Mouse (Mus musculus) yolk sac, embryonic 10.5 days (tissue): ENCODE data around the gene Fgfr2.
A peak's percentile ranks its signal among the peaks of the same experiment; 100 is the strongest.

ENCODE experiments used
- DNase-seq: peaks from one replicate; pipeline ENCODE4 v3.0.0-alpha.2; 2017; ENCODE audit warnings: low spot score

The Fgfr2 gene

DNA sequence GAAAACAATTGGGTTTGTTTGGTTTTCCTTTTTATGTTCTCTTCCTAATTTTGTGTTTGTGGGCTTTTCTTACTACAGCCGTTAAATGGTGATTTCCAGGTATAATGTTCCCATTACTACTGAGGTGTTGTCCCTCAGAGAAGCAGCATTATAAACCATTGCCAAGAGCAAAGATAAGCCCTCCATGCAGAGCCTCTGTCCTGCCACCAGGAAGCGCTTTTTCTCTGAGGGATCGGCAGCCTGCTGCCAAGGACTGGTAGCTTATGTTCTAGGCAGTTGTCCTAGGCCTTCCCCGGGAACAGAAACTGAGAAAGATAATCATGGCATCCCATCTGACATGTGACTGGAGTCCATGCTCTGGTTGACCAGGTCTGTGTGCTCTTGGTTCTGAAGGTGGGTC, 2374.0 kb downstream of the Fgfr2 start:
- DNase-seq, result no peak

GRCm38 (mm10) chr7:130743239-130744025, 2379.7 kb downstream of the Fgfr2 start:
- DNase-seq, result no peak

- no peak for DNase-seq
Observed at GRCm38 (mm10) chr7:130741099-130741498, 2382.1 kb downstream of the Fgfr2 start.

DNA sequence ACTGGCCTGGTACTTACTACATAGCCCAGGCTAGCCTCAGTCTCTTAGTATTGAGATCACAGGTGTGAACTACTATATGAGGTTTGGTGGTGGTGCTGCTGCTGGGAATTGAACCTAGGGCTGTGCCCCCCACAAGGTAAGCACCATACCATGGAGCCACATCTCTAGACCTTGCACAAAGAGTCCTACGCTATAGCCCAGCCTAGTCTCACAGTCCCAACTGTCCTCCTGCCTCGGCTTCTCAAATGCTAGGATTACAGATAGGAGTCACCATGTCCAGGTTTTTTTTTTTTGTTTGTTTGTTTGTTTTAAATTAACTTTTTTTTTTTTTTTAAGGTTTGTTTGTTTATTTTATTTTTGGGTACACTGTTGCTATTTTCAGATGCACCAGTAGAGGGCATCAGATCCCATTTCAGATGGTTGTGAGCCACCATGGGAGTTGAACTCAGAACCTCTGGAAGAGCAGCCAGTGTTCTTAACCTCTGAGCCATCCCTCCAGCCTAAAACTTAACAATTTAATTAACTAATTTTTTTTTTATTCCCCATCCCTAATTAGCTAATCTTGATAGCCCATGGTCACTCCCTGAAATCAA, 2388.9 kb downstream of the Fgfr2 start:
- DNase-seq, result no peak

DNA sequence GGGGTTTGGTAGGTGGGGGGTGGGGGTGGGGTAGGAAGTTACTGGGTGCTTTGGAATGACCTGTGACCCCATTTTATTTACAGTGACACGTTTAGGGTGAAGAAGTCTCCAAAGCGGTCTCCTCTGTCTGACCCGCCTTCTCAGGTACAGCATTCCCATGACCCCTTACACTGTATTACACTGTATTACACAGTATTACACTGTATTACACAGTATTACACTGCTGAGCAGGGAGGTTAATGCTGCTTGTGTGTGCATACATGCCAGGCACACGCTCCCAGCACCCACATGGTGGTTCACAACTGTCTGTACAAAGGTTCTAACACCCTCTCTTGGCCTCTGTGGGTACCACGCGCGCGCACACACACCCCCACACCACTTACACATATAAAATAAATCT, 2389.7 kb downstream of the Fgfr2 start:
- DNase-seq, result no peak

GRCm38 (mm10) chr7:130732908-130733307, 2390.2 kb downstream of the Fgfr2 start:
- no peak for DNase-seq

- DNase-seq, result no peak
Observed at GRCm38 (mm10) chr7:130731792-130732191, 2391.4 kb downstream of the Fgfr2 start.

GRCm38 (mm10) chr7:130727560-130727959, 2395.6 kb downstream of the Fgfr2 start:
- DNase-seq, result no peak

- peak; percentile 55 for DNase-seq
Observed at GRCm38 (mm10) chr7:130726724-130727422, 2396.3 kb downstream of the Fgfr2 start.

- no peak for DNase-seq
Observed at GRCm38 (mm10) chr7:130726185-130726584, 2397.0 kb downstream of the Fgfr2 start.

DNA sequence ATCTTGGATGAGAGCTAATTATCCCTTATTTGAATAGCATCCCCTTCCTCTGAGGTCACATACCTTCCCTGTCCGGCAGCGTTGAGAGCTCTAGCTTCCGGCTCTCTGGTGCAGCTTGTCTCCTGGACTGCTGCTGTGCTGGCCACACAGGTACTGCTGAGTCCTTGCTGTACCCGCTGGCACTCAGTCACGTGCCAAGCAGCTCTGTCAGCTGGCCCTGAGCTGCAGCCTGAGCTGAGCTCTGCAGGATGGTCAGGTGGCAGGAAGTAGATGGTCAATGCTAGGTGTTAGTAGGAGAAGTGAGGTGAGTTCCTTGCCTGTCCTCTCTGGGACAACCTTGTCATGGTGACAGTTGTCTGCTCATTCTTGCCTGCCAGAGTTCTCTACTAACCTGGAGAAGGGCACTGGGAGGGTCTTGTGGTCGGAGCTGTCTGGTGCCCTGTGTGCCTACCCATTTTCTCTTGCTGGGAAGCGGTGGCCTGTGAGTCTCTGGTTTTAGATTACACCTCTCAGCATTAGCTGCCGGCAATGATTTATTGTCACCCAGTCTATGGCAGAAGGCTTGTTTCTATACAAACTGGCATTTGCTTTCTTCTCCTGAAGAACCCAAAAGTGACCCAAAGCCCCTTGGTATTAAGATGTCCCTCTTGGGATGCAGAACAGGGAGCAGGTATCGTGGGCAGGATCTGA, 2402.4 kb downstream of the Fgfr2 start:
- DNase-seq, result no peak

- no peak for DNase-seq
Observed at GRCm38 (mm10) chr7:130719931-130720598, 2403.1 kb downstream of the Fgfr2 start.

DNA sequence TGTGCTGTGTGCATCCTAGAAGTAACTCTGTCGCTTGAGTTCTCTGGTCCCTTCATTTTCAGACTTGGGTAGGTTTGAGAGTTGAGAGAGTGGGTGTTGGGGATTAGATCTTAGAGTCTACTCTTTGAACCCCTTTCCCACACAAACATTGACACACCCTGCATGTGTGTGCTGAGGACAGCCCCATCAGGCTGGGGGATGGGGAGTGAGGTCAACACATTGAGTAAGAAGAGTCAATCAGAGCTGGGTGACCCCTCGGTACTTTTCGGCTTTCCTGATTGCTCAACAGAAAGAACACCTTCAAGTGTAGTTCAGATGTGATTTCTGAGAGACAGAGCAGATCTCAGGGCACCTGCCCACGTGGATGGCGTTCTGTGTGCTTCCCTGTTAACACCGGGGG, 2406.2 kb downstream of the Fgfr2 start:
- no peak for DNase-seq

DNA sequence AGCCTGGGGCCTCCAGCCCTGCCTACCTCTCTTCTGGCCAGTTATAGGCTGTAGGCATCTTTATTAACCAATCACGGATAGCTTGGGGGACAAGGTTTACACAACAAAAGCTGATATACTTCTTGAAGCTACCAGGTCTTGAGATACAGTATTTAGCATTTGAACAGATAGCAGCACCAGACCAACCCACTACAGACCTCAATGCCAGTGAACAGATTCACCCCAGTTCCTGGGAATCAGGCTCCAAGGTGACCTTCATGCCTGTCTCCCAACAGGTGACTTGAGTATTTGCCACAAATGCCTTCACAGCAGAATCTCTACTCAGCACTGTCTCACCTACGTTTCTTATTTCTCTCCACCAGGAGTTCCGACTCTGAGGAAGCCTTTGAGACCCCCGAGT, 2406.8 kb downstream of the Fgfr2 start:
- no peak for DNase-seq

DNA sequence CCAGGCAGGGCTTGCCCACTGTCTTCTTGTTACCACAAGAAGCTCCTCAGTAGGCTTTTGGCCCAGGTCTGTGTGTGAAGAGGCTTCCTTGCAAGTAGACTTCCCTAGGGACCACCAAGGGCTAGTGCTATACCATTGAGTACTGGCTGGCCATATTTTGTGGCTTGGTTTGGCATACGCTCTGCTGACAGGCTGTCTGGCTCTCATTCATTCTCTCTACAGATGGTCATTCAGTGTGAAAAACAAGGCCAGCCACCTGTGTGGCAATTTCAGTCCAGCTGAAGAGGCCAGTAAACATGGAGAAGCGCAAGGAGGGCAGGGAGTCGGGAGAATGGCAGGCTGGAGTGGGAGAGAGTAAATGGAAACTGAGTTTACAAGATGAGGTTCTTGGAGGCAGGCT, 2407.7 kb downstream of the Fgfr2 start:
- DNase-seq, result no peak

DNA sequence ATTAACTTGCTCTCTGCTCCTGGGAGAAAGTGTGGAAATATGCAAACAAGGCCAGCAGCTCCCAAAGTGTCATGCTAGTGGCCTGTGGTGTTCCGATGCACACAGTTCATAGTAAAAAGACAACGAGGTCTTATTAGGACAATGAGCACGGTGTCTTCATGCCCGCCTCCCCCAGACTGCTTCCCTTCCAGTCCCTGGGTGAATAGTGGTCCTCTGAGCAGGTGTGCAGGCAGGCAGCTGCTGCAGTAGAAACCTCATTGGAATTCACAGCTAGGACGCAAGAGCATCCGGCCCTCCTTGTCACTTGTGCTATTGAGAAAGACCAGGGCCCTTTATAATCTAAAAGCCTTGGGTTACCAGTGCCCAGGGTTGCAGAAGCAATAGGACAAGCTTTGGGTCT, 2409.8 kb downstream of the Fgfr2 start:
- no peak for DNase-seq

GRCm38 (mm10) chr7:130711851-130712250, 2411.3 kb downstream of the Fgfr2 start:
- DNase-seq, result no peak

DNA sequence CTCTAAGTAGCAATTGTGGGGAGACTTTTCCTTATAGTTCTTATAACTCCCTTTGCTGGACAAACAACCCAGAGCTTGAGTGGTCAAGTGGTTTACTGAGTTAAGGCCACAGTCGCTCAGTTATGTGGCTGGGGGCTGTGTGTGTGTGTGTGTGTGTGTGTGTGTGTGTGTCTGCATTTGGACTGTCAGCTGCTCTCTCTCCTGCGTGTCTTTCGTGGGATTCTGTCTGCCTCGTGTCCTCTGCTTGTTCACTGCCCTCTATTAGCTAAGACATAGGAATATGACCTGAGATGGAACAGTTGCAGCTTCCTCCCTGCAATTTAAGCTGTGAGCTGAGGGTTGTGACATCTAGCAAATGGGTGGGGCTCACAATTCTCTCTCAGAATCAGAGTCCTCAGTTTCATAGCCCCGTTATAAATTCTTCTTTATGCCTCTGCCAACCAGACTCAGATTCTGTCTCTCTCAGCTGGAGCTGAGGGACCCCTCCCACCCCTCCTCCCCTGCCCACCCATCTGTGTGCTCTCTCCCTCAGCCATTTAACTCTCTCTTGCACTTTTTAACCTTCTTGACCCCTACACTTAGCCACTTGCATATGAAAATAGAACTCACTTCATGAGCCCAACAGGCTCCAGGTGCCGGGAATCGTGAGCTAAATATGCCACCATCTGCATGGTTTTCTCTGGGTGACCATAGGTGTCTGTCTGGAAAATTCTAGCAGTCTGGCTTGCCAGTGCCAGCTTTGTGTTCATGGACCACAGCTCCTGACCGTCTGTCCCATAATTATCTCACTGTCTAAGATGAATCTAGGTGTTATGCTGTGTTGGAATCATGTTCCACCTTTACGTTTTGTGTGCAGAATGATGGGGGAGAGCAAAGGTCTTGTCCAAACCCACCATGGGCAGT, 2413.5 kb downstream of the Fgfr2 start:
- DNase-seq, result no peak

DNA sequence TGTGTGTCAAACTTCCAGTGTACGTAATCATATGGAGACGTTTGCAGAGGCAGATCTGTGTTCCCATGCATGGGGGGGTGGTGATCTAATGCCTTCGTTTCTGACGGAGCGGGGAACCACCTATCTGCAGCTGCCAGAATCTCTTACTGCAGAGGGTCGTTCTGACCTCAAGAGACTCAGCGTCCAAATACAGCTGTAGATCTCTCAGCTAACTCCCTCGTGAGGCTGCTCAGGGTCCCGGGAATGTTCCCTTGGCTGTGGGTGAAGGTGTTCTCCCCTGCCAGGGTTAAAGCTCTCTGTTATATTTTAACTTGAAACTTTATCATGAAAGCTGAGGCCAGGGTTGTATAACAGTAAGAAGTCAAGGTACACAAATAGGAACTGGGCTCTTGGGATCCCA, 2414.2 kb downstream of the Fgfr2 start:
- peak; percentile 65 for DNase-seq

- DNase-seq, result no peak
Observed at GRCm38 (mm10) chr7:130705230-130705629, 2417.9 kb downstream of the Fgfr2 start.

- no peak for DNase-seq
Observed at GRCm38 (mm10) chr7:130701336-130701735, 2421.8 kb downstream of the Fgfr2 start.
